Mouse (Mus musculus): ENCODE measurements around the gene Timm50.

Gene Timm50

GRCm38 (mm10) chr7:28268576-28268975 is 43.3 kb downstream of the Timm50 start:
- no peak for DNase-seq (ENCODE audit: low read depth, low spot score)

GRCm38 (mm10) chr7:28268042-28268531 is 43.8 kb downstream of the Timm50 start:
- DNase-seq (ENCODE audit: low read depth, low spot score): no peak

- no peak for DNase-seq (ENCODE audit: low read depth, low spot score)
These were observed 44.5 kb downstream of the Timm50 start, which contains the start of gene Eid2 for GRCm38 (mm10) chr7:28267129-28268041. Eid2 (plus strand) TSS chr7:28267881.

- DNase-seq (ENCODE audit: low read depth, low spot score): no peak
These were observed 46.5 kb downstream of the Timm50 start for GRCm38 (mm10) chr7:28265391-28265790.

- no peak for DNase-seq (ENCODE audit: low read depth, low spot score)
These were observed 48.1 kb downstream of the Timm50 start for GRCm38 (mm10) chr7:28263786-28264185.

GRCm38 (mm10) chr7:28262861-28263260 is 49.0 kb downstream of the Timm50 start:
- DNase-seq (ENCODE audit: low read depth, low spot score): no peak
